Mouse (Mus musculus): ENCODE results near the gene Prcd.
"Not testable (repeated sequence)": the region's sequence is repeated elsewhere in the genome, so short reads cannot be mapped to it uniquely, and the experiment has no call there.

The Prcd gene

DNA sequence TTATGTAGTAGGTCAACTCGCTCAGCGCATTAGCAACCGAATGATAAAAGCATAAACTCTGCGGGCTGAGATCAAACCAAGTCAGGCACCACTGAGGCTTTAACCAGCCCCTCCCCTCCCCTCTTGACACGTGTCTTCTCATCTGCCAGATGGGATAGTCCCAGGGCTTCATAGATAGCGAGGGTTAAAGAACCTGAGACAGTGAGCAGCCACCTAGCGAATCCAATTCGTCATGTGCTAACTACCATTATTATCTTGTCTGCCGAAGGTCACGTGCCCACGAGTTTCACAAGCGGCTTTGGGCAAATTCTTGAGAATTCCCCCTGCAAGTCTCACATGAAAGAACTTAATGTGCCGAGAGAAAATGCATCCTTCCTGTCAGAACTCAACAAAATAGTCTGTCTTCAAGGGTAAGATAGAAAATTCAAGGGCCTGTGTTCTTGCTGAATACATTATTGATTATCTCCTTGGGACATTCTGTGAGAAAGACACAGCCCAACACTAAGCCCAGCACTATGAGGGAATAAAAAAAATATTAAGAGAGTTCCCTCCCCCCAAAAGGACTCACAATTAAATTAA, 16.5 kb downstream of the Prcd start:
- no peak for DNase-seq

DNA sequence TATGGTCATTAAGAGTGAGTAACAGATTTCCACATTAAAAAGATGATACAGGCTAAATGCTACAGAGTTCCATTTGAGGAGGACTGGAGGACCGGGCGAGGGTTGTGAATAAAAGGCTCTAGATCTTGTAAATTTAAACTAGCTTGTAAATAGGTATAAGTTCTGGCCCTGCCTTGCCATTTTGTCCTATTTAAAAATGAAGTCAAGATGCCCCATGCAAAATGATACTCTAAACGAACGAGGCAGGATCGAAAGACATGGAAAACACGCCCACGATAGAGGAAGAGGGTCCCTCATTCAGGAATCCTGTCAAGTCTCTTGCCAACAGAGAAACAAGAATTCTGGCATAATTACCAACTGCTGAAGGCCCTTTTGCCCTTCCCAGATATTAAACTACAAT, 17.1 kb downstream of the Prcd start:
- DNase-seq = no peak

DNA sequence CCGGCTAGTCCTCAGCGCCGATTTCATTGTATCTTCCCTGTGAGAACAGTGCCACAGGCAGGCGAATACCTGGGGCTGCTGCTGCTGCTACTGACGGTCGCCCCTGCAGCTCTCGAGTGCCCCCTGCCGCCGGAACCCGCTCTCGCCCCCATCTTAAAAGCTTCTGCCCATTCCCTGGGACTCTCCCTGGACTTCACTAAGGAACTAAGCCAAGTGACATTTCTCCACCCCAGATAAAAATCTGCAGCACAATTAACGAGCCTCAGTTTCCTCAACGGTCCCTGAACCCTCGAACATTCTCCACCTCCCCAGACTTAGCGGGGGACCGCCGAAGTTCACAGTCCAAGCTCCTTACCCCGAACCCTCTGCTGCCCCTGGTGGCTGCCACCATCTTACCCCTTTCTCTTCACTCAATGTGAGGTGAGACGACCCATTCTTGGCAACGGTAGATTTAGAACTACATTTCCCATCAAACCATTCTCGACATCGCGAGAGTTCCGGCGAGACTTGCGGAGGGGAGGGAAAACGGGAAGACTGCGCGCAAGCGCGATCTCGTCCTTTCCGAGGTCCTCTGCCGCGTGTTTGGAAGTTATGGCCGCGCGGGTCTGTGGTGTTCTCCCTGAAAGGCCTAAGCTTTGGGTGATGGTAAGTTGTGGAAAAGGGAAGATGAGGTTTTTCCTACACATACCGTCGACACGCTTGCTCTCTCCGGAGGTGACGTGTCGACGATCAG, 17.9 kb downstream of the Prcd start:
- peak; percentile 98 for DNase-seq

DNA sequence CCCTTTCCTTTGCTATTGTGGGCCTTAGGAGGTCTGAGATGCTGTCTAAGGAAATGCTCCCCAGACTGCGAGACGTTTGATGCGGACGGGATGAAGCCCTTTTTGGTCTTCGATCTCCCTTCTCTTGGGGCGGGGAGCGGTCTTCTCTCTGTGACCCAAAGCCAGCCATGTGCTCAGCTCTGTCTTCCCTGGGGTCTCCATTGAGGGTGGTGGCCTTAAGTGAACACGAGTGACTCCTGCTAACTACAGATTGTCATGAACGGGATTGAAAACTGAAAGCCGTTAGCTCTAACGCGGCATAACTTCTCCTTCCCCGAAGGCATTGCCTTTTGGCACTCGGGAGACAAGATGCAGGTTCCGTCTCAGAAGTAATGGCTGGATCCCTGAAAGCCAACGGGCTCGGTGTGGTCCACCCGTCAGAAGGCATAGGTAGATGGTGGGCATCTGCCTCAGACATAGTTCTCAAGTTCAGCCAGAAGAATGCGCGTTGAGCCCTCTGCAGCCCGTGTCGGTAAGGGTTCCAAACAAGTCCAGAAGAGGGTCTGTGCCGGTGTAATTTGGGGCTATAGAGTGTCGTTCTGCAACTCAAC, 18.6 kb downstream of the Prcd start:
- no peak for DNase-seq

DNA sequence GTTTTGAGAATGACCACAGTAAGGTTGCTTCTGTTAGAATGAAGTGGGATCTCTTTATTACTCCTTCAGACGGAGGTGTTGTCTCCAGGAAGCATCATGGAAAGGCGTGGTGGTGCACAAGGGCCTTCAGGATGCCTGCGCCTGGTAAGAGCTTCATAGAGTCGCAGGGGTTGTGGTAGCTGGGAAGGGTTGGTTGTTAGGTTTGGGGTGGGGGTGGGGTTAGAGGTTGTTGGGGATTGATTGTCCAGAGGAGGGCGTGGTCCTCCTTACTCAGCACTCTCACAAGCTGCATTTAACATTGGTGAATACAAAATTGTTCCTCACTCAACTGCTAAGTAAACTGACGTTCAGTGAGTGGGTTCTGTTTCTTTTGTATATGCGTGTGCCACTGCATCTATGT, 19.3 kb downstream of the Prcd start:
- DNase-seq = no peak

DNA sequence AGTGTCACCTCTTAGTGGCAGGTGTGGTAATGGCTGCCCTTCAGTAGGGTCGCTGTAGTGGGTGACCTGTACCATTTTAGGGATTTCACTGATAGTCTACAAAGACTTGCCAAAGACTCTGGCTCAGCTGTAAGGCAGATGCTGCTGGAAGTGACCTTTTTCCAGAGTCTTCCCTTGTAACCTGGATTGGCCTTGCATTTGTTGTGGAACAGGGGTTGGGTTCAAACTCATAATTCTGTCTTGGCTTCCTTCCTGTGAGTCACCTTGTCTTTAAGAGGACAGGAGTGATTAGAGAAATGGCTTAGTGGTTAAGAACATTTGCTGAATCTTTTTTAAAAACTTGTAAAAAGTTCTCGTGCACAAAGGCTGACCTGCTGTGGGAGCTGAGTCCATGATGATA, 20.1 kb downstream of the Prcd start:
- DNase-seq = no peak

DNA sequence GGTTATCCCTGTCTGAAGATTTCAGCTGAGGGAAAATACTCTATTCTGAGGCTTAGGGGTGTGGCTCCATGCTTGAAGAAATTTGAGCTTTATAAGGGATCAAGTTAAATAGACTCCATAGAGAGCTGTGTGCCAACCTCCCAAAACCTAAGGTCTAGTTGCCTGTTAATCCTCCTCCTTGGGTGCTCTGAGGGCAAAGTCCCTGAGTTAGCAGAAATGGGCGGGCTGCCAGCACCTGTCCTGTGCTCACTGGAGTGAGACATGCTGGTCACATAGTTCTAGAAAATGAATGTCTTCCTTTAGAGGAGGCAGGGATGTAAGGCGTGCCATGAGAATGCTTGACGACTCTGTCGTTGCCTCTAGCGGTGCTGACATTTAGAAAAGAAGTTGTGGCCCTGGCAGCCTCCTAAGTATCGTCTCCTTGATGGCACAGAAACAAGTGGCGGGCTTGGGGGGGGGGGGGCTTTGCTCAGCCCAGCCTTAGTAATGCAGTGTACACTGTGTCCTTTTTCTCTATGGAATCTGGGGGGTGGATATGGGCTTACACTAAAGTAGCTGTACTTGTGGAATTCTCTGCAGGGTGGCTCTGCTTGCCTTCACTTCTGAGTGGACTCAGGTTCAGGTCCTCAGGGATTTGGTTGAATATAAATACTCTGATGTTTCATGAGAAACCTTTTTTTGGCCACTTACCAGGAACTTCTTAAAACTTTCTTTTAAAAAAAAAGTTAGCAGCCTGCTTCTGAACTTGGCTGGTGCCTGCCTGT, 21.5 kb downstream of the Prcd start:
- DNase-seq = no peak

DNA sequence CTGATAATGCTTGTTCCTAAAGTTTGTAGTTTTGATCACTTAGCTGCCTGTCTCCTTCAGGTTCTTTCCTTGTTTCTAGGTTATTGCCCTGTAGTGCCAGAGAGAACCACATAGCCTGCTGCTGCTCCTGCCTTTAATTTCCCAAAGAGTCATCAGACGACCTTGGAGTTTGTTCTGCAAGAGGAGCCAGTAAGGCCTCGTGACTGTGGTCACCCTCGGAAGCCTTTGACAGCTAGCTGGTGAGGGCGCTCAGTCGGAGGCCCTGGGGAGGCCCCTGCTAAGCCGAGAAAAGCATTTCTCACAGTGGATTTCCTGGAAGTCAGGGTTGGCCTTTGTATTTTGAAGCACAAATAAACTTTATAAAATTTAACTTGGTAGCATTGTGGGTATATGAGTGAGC, 22.1 kb downstream of the Prcd start:
- DNase-seq = not testable (repeated sequence)

DNA sequence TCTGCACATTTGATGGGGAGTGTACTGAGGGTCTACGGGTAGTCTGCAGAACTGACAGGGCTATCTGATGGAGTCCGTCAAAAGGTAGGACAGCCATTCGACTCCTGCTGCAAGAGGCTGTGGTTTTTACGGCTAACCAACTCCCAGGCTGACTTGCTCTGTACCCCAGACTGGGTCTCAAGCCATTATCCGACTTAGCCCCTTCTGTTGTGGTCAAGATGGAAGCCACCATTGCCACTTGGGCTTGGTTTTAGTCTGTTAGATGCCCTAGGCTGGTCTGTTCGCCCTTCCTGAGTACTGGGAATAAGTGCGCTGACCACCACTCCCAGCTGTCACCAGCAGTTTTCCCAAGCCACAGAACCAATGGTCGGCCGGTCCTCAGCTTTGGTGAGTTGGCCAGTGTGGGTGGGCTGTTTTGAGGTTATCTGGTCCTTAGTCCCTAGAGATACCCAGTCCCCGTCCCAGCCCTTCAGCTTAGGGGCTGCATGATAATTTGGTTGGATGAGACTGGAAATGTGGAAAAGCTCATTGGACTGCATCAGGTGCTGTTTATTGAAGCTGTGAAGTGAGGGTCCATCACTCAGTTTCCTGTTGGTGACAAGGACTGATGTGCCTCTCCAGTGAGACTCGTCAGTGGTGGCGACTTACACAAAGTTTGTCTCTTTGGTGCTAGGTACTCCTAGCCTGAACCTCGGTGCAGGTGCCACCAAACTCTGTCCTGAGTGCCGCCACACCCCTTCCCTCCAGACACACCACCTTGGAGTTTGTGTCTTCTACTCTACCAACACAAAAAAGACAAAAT, 23.0 kb downstream of the Prcd start:
- DNase-seq = no peak

DNA sequence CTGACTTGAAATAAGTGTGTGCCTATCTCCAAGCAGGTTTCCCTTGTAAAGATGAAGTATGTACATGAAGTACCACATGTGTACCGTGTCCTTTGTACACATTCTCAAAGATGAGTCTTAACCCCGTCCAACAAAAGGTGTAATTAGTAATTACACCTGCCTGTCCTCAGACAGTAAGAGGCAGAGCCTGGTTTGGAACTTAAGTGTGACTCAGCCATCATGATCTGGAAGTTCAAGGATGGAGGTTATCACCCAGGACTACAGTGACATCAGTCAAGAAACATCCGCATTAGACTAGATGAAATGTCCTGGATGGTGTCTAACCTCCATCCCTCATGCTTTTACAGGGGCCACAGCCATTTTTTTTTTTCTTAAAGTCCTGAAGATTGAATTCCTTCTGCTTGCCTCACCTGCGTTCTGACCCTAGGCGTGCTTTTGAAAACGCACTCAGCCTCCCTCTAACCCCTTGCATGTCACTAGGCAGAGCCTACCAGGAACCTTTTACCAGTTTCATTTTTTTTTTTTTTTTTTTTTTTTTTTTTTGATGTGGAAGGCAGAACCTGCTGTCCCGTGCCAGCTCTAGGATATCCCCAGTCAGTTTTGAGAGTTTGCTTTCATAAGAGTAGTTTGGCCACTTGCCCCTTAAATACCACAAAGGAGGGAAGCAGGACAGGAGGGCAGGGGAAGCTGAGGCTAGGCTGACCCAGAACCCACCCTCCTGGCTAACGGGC, 24.5 kb downstream of the Prcd start:
- no peak for DNase-seq

DNA sequence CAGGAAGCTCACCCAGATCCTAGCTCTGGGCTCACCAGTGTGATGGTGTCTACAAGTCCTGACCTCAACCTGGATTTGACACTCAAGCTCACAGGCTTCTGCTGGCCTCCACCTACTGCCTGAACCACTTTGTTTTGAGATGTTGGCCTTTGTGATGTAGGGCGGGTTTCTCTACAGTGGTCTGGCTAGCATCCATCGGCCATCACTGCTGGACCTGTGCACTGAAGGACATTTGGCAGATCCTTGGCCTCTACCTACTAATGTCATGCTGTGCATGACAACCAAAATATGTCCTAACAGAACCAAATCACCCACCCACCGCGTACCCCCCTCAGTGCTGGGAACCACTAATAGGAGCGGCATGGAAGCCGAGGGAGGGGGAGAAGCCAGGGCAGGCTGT, 25.8 kb downstream of the Prcd start:
- no peak for DNase-seq

DNA sequence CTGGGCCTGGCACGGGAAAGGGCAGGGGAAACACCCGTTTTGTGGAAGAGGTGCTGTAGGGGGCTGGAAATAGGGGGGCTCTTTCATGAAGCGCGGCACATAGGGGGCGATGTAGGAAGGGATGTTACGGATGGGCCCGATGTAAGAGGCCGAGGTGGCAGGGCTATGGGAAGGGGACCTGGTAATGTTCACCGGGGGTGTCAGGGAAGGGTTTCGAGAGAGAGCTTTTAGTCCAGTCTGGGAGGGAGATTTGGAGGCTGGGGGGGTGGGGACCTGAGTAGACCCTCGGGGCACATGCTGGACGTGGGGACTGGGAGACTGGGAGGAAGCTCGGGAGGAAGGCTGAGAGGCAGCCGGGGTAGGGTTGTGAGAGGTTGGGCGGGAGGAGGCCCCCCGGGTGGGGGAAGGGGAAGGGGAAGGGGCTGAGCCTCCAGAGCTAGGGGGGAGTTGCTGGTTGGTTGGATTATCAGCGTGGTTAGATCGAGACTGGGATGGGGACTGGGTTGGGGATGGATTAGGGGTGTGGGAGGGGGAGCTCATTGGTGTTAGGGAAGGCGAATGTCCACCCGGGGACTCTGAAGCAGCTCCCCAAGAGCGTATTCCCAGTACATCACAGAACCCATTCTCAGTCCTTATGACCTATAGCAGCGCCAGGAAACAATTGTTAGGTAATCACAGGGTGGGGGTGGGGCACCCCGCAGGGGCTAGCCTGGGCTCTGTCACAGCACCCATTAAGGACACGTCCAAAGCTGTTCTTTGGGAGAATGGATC, 27.2 kb downstream of the Prcd start:
- DNase-seq = no peak

DNA sequence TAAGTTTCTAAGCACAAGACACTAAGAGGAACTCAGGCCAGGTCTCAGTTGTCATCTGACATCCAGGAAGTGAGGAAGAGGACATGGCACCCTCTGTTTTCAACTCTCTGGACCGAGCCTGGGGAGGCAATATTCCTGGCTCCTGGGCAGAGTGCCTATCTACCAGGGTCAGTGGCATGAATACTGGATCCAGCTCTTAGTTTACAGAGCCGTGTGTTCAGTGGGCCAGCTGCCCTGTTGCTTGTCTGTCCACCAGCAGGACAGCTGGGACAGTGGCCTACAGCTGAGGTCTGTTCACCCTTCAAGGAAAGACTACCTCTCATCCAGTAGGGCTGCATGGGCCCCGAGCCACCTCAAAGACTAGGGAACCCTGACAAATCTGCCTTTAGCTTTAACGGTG, 27.8 kb downstream of the Prcd start:
- DNase-seq = no peak

DNA sequence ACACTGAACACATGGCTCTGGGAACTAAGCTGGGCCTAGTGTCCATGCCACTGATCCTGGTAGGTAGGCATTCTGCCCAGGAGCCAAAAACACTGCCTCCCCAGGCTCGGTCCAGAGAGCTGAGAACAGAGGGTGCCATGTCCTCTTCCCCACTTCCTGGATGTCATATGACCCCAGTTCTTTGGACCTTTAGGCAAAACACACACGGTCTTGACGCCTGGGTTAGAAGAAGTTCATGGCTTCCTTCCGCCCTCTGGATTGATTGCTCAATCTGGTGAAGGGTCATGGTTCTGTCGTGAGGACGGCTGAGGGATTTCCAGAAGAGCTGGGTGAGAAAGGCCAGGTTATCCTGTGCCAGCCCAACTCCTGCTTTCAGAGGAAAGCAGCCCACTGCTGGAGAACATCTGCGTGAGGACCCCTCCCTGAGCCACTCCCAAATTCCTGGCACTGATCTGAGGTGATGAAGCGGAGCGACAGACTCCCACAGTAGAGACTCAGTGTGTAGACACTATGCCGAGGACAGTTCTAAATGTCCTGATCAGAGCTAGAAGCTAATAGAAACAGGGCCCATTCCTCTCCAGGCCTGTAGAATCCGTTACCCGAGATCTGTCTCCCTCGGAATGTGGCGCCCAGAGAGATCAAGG, 29.3 kb downstream of the Prcd start:
- DNase-seq = peak; percentile 57

DNA sequence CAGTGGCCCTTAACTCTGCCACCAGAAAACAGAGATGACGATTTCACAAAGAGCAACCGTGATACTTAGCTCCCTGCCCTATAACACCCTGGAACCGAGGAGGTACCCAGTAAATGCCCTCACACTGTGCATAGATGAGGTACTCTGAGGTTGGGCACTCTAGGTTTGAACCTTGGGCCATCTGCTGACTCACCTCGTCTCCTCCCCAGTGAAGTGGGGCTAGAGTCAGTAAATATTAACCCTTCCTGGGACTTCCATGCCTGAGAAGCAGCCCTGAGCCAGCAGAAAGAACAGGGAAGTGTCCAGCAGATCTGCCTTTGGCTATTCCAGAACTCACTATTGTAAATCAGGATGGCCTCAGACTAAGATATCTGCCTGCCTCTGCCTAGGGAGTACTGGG, 30.4 kb downstream of the Prcd start:
- no peak for DNase-seq

DNA sequence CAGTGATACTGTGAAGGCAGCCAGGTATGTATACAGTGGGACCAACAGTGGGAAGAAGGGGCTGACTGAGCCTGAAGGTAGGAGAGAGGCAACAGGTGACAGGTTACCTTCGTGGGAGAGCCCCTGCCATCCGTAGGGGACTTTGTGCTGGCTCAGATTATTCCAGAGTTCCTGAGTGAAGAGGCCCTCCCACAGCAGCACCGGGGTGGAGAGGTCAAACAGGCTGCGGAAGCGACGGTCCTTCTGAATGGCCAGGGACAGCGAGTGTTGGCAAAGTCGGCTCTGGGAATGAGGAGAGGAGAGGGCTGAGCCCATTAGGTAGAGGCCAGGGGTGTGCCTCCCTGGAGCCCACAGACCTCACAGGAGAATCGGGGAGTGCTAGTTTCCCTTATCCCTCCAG, 32.4 kb downstream of the Prcd start:
- no peak for DNase-seq

DNA sequence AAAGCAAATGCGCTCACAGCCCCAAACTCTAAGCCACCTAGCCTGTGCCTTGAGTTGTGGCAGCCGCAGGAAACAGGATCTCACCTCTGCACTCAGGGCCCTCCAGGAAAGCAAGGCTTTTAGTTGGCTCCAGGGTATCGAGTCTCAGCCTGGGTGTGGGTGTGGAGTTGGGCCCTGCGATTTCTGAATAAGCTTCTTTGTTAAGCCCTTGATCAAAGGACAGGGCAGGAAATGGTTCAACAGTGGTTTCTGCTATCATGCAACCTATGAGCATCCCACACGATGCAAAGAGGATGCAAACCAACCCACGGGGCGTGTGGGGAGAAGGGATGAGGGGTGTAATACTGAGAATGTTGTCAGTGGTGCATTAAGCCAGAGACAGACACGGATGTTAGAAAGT, 34.6 kb downstream of the Prcd start:
- no peak for DNase-seq

DNA sequence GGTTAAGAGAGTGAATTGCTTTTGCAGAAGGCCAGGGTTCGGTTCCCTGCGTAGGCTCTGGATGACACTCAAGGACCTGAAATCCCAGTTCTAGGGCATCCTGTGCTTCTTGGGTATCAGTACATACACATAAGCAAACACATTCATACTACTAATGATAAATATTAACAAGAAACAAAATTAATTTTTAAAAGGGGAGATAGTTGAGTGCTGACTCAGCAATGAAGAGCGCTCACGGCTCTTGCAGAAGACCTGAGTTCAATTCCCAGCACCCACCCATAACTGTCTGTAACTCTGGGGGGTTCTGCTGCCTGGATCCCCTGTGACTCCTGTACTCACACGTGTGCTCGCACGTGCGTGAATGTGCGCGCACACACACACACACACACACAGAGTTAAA, 36.3 kb downstream of the Prcd start:
- DNase-seq = no peak

DNA sequence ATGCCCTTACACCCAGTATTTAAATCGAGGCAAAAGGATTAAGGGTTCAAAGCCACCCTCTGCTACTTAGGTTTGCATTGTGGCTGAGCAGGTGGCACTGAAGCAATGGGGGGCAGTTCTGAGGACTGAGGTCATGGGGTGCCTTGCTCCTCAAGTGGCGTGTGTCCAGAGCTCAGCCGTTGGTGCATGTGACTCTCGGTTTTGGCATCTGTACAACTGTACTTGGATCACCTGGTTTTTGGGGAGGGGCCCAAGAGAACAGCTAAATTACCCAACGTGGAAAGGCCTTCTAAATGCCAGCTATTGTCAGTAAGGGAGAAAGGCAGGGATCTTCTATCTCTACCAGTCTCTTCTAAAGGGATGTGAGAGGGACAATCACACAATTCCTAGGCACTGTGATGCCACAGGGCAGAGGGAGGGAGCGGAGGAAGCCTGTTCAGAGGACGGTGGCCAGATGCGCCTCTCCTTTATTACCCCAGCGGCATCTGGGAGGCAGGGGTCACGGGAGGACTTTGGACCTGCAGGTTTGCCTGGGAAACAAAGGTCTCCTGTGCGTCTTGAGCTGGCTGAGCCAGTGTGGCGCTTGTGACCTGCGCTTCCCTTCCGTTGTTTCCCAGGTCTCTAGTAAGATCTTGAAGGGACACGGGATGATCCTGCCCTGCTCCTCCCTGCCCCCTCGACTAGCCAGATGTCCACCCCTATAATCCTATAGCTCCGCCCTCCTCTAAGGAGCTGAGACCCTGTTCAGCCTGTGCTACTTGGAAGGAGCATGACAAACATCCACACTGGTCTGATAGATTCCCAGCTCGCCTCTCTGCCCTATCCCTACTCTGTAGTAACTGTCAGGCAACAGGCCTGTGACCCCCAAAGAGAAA, 37.6 kb downstream of the Prcd start:
- peak; percentile 62 for DNase-seq

DNA sequence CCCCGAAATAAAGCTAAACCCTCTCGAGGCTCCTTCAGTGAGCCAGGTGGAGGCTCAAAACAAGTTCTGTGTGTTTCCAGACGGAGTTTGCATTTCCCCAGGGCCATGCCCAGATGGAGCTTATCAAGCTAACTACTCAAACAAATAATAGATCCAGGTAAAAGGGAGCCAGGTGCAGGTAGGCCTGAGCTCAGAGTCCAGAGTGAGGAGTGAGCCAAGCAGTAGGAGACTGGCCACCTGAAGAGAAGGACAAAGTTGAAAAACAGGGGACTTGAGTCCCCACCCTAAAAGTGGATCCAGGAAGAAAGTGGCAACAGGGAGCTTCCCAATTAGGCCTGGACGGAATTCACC, 40.5 kb downstream of the Prcd start:
- no peak for DNase-seq
